Mouse (Mus musculus) myocyte (in vitro differentiated cells): ENCODE measurements at regions not wholly inside any gene's neighbourhood (a gene's known extent, or its start where the extent isn't known, plus 50 kb on each side); places are given as distances from the start of the nearest gene placed in this dataset.

Experiments used
- CEBPB ChIP-seq: IDR thresholded peaks from 2 replicates; pipeline ENCODE4 v1.6.1; 2011; ENCODE audit warnings: mild to moderate bottlenecking, moderate library complexity; ENCODE audit not compliant: poor library complexity, insufficient read depth, severe bottlenecking
- E2F4 ChIP-seq: IDR thresholded peaks from one replicate; pipeline ENCODE4 v1.6.1; 2011; ENCODE audit warnings: mild to moderate bottlenecking, control low read depth, moderate library complexity; ENCODE audit not compliant: insufficient read depth
- MAX ChIP-seq: IDR thresholded peaks from one replicate; pipeline ENCODE4 v1.6.1; 2011; ENCODE audit warnings: low read depth, mild to moderate bottlenecking, control low read depth
- MYOD1 ChIP-seq, 3 experiments: IDR thresholded peaks; one replicate each; pipeline ENCODE4 v1.6.1; 2011; ENCODE audit warnings: control low read depth in 2 of 3, low read depth in 2 of 3, mild to moderate bottlenecking in 2 of 3, moderate library complexity in 1 of 3; ENCODE audit not compliant: insufficient read length in 2 of 3, control insufficient read depth in 1 of 3
- MYOG ChIP-seq, 3 experiments: IDR thresholded peaks; one replicate each; pipeline ENCODE4 v1.6.1; 2011; ENCODE audit warnings: control low read depth in 2 of 3, low read depth in 2 of 3, mild to moderate bottlenecking in 2 of 3; ENCODE audit not compliant: insufficient read length in 2 of 3, control insufficient read depth in 1 of 3, insufficient read depth in 1 of 3
- POLR2A ChIP-seq: IDR thresholded peaks from one replicate; pipeline ENCODE4 v1.6.1; 2011; ENCODE audit warnings: low read depth, mild to moderate bottlenecking, control low read depth, moderate library complexity; ENCODE audit not compliant: insufficient read length
- POLR2AphosphoS2 ChIP-seq: IDR thresholded peaks from one replicate; pipeline ENCODE4 v1.6.1; 2011; ENCODE audit warnings: low read depth, control low read depth; ENCODE audit not compliant: insufficient read length
- REST ChIP-seq: IDR thresholded peaks from one replicate; pipeline ENCODE4 v1.6.1; 2011; ENCODE audit warnings: mild to moderate bottlenecking, control low read depth, moderate library complexity; ENCODE audit not compliant: insufficient read depth, insufficient read length
- TCF12 ChIP-seq: IDR thresholded peaks from one replicate; pipeline ENCODE4 v1.6.1; 2011; ENCODE audit warnings: mild to moderate bottlenecking, control low read depth; ENCODE audit not compliant: poor library complexity, insufficient read depth, severe bottlenecking
- TCF3 ChIP-seq: IDR thresholded peaks from one replicate; pipeline ENCODE4 v1.6.1; 2011; ENCODE audit warnings: low read depth, control low read depth; ENCODE audit not compliant: insufficient read length
- USF1 ChIP-seq: IDR thresholded peaks from one replicate; pipeline ENCODE4 v1.6.1; 2011; ENCODE audit warnings: low read depth, mild to moderate bottlenecking, control low read depth, moderate library complexity

GRCm38 (mm10) chr15:25471331-25471730 lies 57.8 kb upstream of the Basp1 start:
- TF ChIP-seq POLR2A: no peak
- no peak for TF ChIP-seq MAX
- no peak for TF ChIP-seq MYOG (IDR thresholded peaks at IDR 0.05; ENCODE audit: control insufficient read depth in 1 of 3, insufficient read depth in 1 of 3, insufficient read length in 2 of 3, low read depth in 2 of 3)
- no peak for TF ChIP-seq E2F4
- no peak for TF ChIP-seq USF1
- no peak for TF ChIP-seq CEBPB
- TF ChIP-seq TCF12: no peak
- no peak for TF ChIP-seq REST
- no peak for TF ChIP-seq POLR2AphosphoS2
- no peak for TF ChIP-seq TCF3
- TF ChIP-seq MYOD1 (IDR thresholded peaks at IDR 0.05; ENCODE audit: control insufficient read depth in 1 of 3, insufficient read length in 2 of 3, low read depth in 2 of 3): no peak
